Mouse (Mus musculus) CD4-positive, CD25-positive, alpha-beta regulatory T cell, adult 2 months (primary cell): Measurements from ENCODE around the gene Trim21.
A peak's percentile ranks its signal among the peaks of the same experiment; 100 is the strongest.

Source experiments
- DNase-seq: peaks from one replicate; pipeline ENCODE4 v3.0.0-alpha.2; 2012; ENCODE audit warnings: low read depth, low spot score

The Trim21 gene

DNA sequence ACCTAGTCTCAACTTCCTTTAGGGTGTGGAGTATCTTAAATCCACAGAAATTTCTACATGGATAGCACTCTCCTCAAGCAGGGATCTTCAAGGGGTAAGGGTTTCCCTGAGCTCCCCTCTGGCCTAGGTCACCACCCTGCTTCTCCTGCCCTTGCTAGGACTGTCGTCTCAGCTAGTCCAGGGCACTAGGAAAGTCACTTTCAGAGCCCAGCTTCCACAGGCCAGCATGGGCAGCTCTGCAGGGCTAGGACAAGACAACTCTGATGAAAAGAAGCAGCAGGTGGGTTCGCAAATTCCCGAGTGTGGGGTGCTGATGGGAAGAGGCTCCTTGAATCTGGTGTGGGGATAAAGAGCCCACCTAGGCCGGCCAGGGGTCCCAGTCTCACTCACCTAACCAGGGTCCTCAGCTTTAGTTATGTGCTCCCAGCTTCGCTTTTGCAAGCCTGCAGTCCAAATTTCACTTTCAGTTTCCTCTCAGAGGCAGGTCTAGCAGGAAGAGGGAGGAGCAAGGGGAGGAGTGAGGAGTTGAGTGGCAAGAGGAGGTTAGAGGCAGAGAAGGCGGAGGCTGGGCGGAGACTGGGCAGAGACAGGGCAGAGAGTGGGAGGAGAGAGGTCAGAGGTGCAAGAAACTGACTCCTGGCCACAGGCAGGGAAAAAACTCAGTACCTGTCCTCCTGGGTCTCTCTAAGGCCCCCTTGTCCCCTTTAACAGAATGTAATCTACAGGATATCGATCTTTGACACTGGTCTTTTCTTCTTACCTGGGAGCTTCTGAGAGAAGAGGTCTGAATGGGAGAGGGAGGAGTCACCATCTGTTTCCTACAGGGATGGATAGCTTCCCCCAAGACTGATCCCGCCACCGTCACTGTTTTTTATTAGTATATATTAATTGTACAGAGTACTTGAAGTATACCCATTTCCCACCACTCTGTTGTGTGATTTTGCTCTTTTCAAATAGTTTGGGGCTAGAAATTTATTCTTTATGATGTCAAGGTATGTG lies at the start of gene Trim21:
TSS of gene Trim21 (minus strand) at position 488 of the 999 bp plus-strand sequence.
- DNase-seq: peak; percentile 92

DNA sequence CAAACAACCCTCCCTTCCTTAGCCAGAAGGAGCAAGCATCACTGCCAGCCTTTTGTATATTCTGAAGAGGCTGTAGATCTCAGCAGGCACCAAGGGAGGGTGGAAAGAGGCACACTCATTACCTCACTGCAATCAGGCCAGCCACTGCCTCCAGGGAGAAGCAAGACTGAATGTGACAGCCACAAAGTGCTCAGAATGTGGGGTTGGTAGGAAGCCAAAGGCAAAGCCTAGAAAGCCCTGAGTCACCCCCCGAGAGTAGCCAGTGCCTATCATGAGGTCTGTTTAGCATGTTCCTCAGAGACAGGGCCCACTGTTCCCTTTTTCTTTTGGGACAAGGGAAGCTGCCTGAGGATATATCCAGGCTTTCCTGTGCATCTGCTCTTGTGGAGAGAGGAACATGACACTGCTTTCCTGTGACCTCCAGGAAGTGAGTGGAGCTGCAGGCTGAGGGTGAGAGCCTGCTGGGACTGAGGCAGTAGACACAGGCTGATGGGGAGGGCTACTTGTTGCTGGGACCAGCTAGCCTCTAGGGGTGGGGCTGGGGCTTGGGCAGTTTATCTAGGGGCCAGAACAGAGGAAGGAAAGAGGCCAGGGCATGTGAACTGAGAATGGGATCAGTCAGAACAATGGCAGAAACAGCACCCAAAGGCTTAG lies 32.2 kb upstream of the Trim21 start, which contains the start of gene Olfr552:
TSS of gene Olfr552 (plus strand) at position 393 of the 654 bp plus-strand sequence.
- DNase-seq: no peak

DNA sequence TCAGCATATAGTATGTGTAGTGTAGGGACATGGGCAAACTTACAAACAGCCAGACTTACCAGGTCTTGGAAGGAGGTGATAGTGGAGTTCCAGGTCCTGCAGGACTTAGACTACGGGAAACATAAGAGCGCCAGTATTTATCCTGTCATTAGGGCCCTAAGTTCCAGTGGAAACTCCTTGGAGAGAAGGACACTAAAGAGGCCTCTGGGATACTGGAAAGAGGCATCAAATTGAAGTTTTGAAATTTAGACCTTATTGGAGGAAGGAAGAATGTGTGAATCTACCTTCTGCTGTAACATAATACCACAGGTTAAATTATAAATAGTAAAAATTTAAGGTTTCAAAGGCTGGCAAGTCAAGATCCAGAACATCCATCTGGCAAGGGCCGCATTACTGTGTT lies 26.5 kb upstream of the Trim21 start, which contains the start of gene Olfr551:
TSS of gene Olfr551 (minus strand) at position 101 of the 400 bp plus-strand sequence.
- no peak for DNase-seq

DNA sequence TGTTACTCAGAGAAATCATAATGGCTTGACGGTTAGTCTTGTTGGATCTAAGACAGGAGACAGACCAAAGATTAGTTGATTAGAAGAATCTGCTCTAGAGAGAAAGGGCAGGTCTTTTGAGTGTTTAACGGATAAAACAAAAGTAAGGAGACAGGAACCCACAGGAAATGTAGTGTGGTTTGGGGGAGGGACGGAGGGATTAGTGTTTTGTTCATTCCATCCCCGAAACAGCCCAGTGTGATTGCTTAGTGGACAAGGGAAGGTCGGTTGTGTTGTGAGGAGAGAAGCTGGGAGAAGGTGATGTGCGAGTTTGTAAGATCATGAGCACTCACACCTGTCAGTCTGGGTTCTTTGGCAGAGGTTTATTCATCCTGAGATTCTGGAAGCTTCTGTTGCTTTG lies 10.7 kb upstream of the Trim21 start:
- no peak for DNase-seq

DNA sequence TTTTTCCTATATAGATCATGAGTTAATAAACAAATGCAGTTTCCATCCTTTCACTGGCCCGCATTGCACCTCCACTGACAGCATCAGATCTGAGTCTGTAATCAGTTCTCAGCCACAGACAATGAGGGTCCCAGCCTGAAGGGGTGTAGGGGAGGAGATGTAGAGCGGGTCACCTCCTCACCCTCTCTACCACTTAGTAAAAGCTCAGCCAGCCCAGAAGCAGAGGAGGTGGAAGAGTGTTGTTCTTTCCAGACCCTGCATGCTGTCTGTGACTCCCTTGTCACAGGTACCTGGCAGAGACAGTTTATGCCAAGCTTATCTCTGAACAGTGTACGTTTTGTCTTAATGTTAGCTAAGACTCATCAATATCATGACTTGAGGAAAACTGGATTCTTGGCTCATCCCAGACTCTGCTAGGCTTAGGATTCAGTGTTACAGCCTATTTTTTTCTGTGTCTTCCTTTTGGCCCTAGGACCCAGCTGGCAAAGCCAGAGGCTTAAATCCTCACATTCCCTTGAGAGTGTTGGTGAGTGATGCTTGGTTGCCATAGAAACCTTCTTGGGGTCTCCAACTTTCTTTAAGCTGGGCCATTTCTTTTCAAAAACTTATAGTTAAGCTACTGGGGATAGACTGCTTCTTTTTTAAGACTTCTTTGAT lies 8.0 kb upstream of the Trim21 start:
- no peak for DNase-seq

DNA sequence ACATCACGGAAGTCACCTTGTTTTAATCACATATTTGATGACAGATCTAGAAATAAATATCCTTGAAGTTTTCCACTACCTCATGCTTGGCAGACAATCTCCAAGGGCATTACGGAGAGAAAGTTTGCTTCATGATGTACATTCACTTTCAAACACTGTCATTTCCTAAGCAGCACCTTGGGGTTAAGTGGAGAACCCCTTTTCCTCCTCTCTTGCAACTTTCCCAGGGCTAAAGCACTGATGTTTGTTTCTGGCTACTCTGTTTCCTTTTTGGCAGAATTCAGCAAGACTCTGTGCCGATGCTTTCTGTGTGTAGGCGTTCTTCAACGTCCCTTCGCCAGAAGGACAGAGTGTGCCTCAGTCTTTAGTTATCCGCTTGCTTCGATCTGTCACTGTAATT lies 5.9 kb upstream of the Trim21 start, which contains the start of gene Olfr550:
TSS of gene Olfr550 (plus strand) at position 301 of the 400 bp plus-strand sequence.
- DNase-seq: no peak

DNA sequence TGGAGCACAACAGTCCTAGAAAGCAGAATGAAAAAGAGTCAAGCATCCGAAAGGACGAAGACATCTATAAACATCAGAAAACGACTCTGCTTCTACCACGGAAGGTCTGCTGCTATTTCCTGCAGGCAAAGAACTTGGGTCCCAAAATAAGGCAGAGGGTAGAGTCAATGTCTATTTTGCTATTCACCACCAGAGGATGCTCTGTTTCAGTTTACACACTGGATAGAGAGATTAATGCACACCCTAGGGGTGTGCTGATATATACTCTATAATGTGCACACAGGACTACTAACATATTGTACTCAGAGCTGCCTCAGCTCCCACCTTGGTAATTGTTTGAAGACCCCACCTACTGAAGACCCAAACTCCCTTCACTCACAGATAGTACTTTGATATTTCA lies 933 bp upstream of the Trim21 start:
- no peak for DNase-seq

DNA sequence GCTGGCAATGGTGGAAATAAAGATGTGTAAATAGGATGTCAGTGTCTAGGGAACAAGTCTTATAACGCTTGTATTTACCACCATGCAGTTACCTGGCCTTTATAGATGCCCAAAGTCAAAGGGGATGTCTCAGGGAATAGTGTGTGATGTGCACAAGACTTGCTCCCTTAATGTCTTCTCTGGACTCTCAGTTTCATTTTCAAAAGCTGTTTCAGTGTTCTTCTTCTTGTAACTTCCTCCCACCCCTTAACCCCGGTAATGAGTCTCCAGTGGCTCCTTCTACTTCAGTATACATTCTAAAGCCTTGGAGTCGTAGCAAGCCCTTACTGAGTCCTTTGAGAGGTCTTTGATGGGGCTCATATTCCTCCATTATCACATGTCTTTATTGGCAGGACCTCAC lies 12.0 kb downstream of the Trim21 start:
- peak; percentile 23 for DNase-seq

DNA sequence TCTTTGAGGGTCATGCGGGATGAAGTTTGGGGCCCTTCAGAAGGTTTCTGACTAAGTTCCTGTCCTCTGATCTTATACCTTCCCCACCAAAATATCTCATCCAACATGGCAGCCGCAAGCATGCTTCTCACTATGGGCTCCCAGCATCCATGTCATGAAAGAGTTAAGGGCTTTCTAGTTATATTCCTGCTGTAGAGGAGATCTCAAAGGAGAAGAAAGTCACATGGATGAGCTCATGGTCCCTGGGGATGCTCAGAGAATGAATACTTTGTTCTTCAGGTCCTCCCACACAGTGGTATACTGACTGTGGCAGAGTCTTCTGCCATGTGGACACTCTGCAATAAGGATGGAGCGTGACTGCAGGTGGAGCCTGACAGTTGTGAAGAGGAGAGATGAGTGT lies 15.7 kb downstream of the Trim21 start, which contains the start of gene Olfr549:
TSS of gene Olfr549 (plus strand) at position 301 of the 400 bp plus-strand sequence.
- no peak for DNase-seq

DNA sequence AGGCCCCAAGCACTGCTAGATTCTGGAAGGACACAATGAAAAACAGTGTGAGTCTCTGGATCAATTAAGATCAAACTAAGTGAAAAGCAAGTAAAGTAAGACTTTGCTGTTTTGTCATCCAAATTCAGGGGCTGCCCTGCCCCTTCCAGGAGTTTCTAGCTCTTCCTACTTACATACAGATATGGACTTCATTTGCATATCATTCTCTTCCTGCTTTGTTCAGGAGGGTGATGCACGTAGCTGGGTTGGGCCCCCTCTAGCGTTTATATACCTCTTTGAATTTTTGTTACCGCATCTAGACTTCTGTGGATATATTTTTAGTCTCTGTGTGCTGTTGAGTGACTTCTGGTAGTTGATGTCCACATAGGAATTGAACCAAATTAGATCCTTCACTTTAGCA lies 24.0 kb downstream of the Trim21 start:
- peak; percentile 38 for DNase-seq

DNA sequence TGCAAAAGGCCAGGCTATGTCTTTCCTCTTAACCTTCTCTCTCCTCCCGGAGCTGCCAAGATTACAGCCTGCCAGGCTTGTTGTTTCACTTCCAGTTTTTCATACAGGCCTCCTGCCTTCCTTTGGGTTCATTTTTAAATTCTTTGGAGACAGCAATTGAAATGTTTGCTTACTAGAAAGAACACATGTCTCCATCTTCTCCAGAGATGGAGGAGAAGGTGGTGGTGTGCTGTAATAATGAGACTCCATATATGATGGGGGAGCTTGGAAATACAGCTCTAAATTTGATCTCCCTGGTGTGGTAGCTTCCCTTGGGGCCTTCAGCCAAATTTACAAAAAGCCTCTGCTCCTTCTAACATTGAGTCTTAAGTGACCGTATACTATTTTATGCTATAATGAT lies 24.7 kb downstream of the Trim21 start, which contains the start of gene Olfr548-ps1:
TSS of gene Olfr548-ps1 (plus strand) at position 301 of the 400 bp plus-strand sequence.
- DNase-seq: no peak

DNA sequence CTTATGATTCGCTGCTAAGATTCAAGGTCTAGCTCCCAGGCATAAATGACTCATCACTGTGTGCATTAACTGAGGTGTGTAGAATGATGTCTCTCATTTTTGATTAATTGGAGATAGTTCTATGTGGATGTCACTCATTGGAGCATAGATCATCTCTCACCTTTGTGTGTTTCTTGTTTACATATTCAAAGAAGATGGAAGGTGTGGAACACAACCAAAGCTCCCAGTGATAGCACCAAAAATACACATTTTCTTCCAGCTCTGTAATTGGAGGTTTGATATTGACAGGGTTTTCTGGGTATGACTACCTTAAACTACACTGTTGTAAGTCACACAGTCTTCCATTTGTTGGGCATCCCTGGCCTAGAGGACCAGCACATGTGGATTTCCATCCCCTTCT lies 30.8 kb downstream of the Trim21 start, which contains the start of gene Olfr547:
TSS of gene Olfr547 (plus strand) at position 301 of the 400 bp plus-strand sequence.
- no peak for DNase-seq

DNA sequence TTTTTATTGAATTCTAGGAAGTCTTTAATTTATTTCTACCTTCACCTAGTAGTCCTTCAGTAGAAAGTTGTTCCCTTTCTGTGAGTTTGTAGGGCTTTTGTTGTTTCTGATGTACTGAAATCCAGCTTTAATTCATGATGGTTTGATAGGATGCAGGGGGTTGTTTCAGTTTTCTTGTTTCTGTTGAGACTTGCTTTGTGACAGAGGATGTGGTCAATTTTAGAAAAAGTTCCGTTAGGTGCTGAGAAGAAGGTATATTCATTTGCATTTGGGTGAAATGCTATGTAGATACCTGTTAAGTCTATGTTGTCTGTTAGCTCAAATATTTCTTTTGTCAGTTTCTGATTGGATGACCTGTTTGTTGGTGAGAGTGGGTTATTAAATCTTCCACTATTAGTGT lies 36.2 kb downstream of the Trim21 start:
- DNase-seq: peak; percentile 51

DNA sequence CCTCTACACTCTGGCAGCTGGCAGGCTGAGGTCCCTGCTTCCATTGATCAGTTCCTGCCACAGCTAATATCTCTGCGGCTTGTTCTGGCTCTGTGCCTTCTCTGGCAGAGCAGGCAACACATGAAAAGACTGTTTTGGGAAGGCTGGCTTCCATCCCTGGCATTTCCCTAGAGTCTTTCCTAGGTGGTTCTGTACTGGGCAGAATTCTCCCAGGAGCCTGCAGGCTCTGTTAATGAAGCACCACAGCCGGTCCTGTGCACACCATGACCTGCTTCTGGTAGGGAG lies 48.3 kb downstream of the Trim21 start:
- DNase-seq: no peak

DNA sequence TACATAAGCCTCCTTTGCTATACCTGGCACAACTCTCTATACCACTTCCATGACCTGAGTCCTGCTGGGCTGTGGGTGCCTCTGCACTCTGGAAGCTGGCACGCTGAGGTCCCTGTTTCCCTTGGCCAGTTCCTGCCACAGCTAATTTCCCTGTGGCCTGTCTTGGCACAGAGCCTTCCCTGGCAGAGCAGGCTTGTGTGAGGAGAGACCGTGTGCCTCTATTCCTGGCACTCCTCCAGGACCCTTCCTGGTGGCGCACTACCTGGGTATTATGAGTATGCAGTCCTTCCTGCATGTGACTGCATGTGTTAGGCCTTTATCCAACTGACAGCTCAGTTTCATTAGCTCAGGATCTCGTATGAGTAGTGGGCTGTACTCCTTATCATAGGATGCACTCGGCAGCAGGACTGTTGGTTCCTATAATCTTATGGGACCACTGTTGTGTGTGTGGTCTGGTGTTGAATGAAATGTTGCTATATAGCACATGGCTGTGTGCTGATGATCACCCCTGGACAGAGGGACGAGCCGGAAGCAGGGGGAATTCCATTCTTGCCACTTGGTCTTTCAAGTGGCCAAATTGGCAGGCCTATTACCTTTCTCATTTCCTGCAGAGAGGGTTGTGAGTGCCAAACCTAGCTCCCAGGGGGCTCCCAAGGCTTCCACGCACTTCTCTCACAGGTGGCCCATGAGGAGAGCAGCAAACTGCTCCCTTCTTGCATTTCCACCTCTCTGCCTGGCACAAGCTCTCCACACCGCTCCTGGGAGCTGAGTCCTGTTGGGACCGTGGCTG lies 48.8 kb downstream of the Trim21 start:
- DNase-seq: no peak

DNA sequence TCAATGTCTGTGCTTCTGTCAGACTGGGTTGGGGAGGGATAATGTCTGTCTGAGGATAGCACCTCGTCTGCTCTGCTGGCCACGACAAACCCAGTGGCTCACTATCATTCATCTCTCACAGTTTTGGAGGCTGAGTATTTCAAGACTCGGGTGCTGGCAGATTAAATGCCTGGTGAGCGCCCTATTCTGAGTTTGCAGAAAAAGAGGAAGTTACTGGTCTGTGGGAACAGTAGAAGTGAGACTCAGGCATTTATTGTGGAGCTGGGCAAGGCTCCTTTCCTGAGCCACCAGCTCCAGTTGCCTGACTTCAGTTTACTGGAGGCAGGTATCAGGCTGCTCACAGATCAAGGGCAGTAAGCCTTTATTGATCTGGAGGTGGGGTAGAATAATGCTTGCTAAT lies 51.1 kb downstream of the Trim21 start:
- no peak for DNase-seq

DNA sequence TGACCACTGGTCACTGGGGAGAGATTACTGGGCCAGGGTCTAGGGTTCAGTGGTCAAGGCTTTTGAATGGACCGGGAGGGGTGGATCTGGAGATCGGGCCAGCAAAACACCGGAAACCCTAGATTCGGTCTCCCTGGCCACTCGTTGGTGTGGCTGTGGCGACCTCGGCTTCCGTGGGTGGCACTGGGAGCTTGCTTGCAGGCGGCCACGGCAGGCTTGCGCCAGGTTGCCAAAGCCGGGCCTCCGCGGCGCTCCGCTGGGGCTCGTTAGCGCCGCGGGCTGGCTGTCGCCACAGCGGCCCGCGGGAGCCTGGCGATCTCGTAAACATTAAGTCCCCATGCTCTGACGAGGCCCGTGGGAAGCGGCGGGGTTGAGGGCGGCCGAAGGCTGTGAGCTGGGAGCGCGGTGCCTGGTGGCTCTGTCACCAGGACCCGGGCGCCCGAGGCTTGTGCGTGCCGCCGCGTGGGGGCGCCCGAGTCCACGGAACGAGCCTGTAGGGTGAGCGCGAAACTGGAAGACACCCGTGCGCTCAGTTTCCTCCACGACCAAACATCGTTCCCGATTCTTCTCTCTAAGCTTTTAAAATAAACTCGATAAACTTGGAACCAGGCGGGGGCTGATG lies 52.4 kb downstream of the Trim21 start:
- peak; percentile 90 for DNase-seq

DNA sequence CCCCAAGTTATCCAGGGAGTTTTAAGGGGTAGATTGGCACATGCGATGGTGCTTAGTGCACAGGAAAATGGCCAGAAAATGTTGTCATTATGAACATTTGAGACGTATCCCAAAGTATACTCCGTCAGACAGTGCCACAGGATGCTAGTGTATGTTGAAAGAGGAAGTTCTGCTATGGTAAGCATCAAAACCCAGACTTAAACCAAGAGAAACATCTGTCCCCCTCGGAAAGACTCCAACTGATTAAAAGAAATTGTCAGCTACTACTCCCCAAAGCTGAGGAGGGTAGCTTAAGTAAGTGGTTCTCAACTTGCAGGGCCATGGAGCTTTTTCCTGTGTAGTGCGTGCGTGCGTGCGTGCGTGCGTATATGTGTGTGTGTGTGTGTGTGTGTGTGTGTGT lies 53.4 kb downstream of the Trim21 start:
- no peak for DNase-seq

DNA sequence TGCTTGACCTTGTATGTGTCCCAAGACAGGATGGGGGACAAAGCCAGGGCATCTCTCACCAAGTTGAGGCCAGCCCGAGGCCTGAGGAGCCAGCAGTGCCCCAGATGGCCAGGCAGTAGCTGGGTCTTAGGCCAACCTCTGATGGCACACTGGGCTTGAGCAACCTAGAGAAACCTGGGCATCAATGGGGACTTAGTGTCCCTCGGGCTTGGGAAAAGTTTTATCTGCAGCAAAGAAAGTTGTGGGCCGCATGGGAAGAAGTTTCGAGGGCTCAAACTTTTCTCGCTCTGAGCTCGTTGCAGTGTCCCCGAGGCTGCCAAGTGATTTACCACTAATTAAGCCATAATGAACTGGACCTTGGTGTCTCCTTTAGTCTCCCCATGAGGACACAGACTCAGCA lies 55.6 kb downstream of the Trim21 start:
- DNase-seq: no peak

DNA sequence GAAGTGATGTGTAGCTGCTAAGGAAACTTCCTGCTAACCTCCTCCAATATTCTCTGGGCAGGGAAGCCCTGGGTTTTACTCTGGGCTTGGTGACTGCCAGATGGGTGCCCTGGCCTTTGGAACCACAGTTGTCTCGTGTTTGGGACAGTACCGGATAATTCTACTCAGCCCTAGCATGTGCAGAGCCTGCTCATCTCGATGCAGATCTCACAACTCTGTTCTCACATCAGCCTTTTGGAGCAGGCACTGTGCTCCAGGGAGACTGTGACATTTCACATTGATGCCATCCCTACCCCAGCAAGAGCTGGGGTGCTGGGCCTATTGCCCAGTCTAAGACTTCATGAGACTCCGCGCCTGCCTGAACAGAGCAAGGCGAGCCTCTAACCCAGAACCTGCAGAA lies 56.6 kb downstream of the Trim21 start:
- no peak for DNase-seq

DNA sequence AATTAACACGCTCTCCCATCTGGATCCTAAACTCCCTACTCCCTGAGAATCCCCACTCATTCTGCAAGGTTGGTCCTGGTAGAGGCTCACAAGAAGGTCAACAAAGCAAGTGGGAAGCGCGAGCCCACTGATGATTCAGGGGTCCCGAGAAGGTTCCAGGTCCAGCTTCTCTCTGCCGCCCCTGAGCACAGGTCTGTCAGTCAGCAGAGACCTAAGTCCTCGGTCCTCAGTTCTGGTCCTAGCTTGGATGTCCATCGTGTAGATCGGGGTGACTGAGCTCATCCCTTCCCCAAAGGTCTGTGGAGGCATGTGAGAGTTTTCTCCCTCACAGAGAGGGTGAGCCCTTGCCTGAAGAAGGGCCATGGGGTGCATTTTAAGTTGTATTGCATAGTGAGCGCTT lies 57.2 kb downstream of the Trim21 start:
- DNase-seq: no peak
